Mouse (Mus musculus) kidney, adult 2 months (tissue): ENCODE data around the gene Zfp664. TPM values are rescaled to one million over a fixed set of nuclear protein-coding genes. Genes with fewer than 3 reads are reported as not detected.

Source experiments
- DNase-seq: peaks from one replicate; pipeline ENCODE4 v3.0.0; 2021
- H3K27ac ChIP-seq: fragments of 200-500 bp; 2 replicates; pipeline ENCODE4 v1.5.1; 2012; ENCODE audit warnings: low read depth, low read length, control low read depth, inconsistent platforms; ENCODE audit not compliant: insufficient read depth
- H3K27me3 ChIP-seq: fragments of 200-500 bp; replicated peaks from 2 replicates; pipeline ENCODE4 v1.6.1; 2012; ENCODE audit warnings: mild to moderate bottlenecking, moderate library complexity, low read length, inconsistent platforms; ENCODE audit not compliant: control insufficient read depth, insufficient read depth
- H3K36me3 ChIP-seq: fragments of 200-500 bp; 2 replicates; pipeline ENCODE4 v1.6.1; 2012; ENCODE audit warnings: mild to moderate bottlenecking, moderate library complexity, low read length, inconsistent platforms; ENCODE audit not compliant: control insufficient read depth, insufficient read depth
- H3K4me1 ChIP-seq: fragments of 200-500 bp; 2 replicates; pipeline ENCODE4 v1.6.1; 2011; ENCODE audit warnings: low read length; ENCODE audit not compliant: control insufficient read depth, insufficient read depth
- H3K4me3 ChIP-seq: fragments of 200-500 bp; 2 replicates; pipeline ENCODE4 v1.5.1; 2011; ENCODE audit warnings: mild to moderate bottlenecking, low read depth, low read length, control low read depth; ENCODE audit not compliant: insufficient read depth
- CTCF ChIP-seq: fragments of 200-500 bp; conservative IDR thresholded peaks from 2 replicates; pipeline ENCODE4 v1.5.1; 2011; ENCODE audit warnings: low read depth, mild to moderate bottlenecking, control low read depth, low read length, moderate library complexity, mixed read lengths; ENCODE audit not compliant: insufficient read depth, insufficient read length
- POLR2A ChIP-seq: fragments of 200-500 bp; IDR thresholded peaks from one replicate; pipeline ENCODE4 v1.6.1; 2011; ENCODE audit warnings: low read depth, low read length, control low read depth
- WGBS: fragments of 180-500 bp; shearing (Covaris S2); methylation state at CpG from one replicate; pipeline ENCODE4 v1.1.7; 2018; 5-methylcytosine and 5-hydroxymethylcytosine counted together
- polyA plus RNA-seq: library from polyadenylated mRNA; depleted of rRNA; stranded (reverse); fragments of >200 nt; gene quantifications from 2 replicates; pipeline ENCODE4 v1.2.3, GENCODE M21; 2012; rRNA removed

Gene Zfp664
- 19.1 and 20.4 TPM in 2 replicates for polyA plus RNA-seq

DNA sequence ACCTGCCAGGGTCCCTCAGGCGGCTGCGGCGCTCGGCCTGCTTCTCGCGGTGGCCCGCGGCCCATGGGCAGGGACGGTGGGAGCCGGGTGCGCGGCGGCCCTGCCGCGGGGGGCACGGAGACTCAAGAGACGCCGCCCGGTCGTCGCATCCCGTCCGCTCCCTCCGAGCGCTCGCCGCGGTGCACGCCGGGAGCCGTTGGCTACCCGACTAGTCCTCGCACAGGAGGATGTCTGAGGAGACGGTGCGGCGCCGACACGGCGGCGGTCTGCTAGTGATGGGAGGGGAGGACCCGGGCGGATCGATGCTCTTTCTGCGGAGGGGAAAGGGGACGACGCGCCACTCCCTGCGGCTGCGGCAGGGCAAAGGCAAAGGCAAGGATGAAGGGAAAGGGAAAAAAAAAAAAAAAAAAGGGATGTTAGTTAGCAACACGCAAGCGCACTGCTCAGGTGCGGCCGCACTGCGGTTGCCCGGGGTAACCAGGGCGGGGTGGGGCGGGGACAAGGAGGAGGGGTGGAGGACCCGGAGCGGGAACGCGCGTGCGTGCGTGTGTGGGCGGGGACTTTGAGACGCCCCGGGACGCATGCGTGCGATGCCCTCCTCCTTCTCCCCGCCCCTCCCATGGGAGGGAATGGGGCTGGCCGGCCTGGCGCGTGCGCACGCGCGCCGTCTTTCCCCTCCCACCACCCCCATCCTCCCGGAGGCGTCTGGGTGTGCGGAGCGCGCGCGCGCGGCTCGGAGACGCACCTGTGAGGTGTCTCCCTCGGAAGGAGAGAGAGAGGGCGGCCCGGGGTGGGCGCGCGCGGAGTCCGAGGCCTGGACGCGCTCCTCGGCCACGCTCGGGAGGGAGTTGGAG is at the start of gene Zfp664, which contains the start of gene Ccdc92:
Zfp664 (plus strand) TSS at position 679 of the 854 bp plus-strand sequence.
Ccdc92 (minus strand) TSS at position 412 of the 854 bp plus-strand sequence.
- peaks cover 6% of the 10 kb centered on the region; the same call in 1 of the 2 replicates for H3K4me1 ChIP-seq
- no peaks in the 10 kb centered on the region for H3K36me3 ChIP-seq
- no peak within 1 kb of the TSS for H3K27ac ChIP-seq
- TF ChIP-seq POLR2A = no peak
- no peak for TF ChIP-seq CTCF
- peak; percentile 98 for DNase-seq
- WGBS = under 1% methylated on average over 87 of the region's 103 CpGs
- H3K27me3 ChIP-seq = no peaks in the 10 kb centered on the region
- H3K4me3 ChIP-seq = peak within 1 kb of the TSS; percentile 90

- no peak for DNase-seq
- Histone ChIP-seq H3K27me3 (no peaks in the 10 kb centered on the region), H3K4me1 (no peaks in the 10 kb centered on the region), H3K4me3 (no peak overlapping the region), H3K27ac (no peak overlapping the region), H3K36me3 (no peaks in the 10 kb centered on the region)
- WGBS = 38% methylated on average over 5 of the region's 5 CpGs
- no peak for TF ChIP-seq CTCF
- no peak for TF ChIP-seq POLR2A
Observed at GRCm38 (mm10) chr5:124814797-124815196, 47.7 kb upstream of the Zfp664 start.

DNA sequence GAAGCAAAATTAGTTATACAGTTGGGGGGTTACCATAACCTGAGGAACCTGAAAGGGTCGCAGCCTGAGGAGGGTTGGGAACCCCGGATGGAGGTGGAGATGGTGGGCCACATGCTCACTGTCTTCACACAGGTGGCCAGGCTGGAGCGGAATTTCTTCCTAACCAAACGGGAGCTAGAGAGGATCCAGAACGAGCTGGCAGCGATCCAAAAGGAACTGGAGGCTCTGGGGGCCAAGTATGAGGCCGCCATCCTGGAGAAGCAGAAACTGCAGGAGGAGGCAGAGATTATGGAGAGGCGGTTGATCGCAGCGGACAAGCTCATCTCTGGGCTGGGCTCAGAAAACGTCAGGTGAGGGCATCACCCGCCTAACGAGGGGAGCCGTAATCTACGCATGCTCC is 45.4 kb upstream of the Zfp664 start:
- 81% methylated on average over 15 of the region's 15 CpGs for WGBS
- DNase-seq = no peak
- no peak overlapping the region for H3K27ac ChIP-seq
- H3K4me1 ChIP-seq = no peaks in the 10 kb centered on the region
- no peaks in the 10 kb centered on the region for H3K36me3 ChIP-seq
- no peak overlapping the region for H3K4me3 ChIP-seq
- TF ChIP-seq POLR2A (no peak), CTCF (no peak)
- H3K27me3 ChIP-seq = no peaks in the 10 kb centered on the region

DNA sequence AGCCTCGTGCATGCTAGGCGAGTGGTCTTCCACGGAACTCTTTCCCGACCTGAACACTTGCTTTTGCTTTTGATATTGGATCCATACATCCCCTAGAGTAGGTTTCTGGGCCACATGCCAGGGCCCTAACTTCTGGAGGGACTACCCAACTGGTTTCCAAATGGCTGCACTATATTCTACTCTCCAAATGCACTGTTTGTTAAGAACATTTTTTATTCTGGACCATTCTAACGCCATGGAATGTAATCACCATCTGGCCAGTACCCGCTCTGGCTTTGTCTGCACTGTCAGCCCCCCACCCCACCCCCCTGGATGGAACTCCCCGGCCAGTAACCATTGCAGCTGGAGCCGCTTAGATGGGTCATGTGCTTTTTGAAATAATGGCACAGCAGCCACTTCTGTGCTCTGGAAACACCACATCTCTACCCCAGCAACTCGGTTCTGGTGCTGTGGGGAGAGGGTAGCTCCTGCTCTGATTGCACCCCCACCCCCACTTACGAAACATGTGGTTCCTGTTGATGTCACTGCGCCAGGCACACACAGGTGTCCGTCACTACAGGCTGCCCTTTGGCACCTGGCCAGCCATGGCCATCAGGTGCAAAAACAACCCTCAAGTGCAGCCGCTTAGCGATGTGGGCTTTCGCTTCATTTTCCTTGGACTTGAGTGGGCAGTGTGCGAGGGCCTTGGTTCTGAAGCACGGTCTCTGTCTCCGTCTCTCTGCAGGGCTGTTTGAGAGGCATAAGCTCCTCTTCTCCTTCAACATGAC is 40.2 kb upstream of the Zfp664 start:
- WGBS = 79% methylated on average over 18 of the region's 18 CpGs
- Histone ChIP-seq H3K27ac (no peak overlapping the region), H3K27me3 (no peaks in the 10 kb centered on the region), H3K36me3 (no peaks in the 10 kb centered on the region), H3K4me1 (no peaks in the 10 kb centered on the region), H3K4me3 (no peak overlapping the region)
- no peak for DNase-seq
- no peak for TF ChIP-seq POLR2A
- TF ChIP-seq CTCF = no peak

GRCm38 (mm10) chr5:124830331-124830730 is 32.2 kb upstream of the Zfp664 start:
- no peak for TF ChIP-seq CTCF
- TF ChIP-seq POLR2A = no peak
- 85% methylated on average over 12 of the region's 12 CpGs for WGBS
- H3K4me1 ChIP-seq = no peaks in the 10 kb centered on the region
- no peak for DNase-seq
- H3K36me3 ChIP-seq = no peaks in the 10 kb centered on the region
- no peak overlapping the region for H3K27ac ChIP-seq
- H3K4me3 ChIP-seq = no peak overlapping the region
- H3K27me3 ChIP-seq = no peaks in the 10 kb centered on the region

- no peak overlapping the region for H3K27ac ChIP-seq
- WGBS = 94% methylated on average over 15 of the region's 15 CpGs
- TF ChIP-seq POLR2A (no peak), CTCF (no peak)
Observed at GRCm38 (mm10) chr5:124835218-124835617, 27.3 kb upstream of the Zfp664 start.

GRCm38 (mm10) chr5:124836075-124836474 is 26.4 kb upstream of the Zfp664 start:
- Histone ChIP-seq H3K27me3 (no peaks in the 10 kb centered on the region), H3K4me1 (no peaks in the 10 kb centered on the region), H3K36me3 (no peaks in the 10 kb centered on the region), H3K4me3 (no peak overlapping the region), H3K27ac (no peak overlapping the region)
- no peak for DNase-seq
- TF ChIP-seq CTCF (no peak), POLR2A (no peak)
- WGBS = 83% methylated on average over 10 of the region's 10 CpGs

More at GRCm38 (mm10) chr5:124835218-124835617, 27.3 kb upstream of the Zfp664 start:
- DNase-seq = no peak
- no peaks in the 10 kb centered on the region for H3K36me3 ChIP-seq
- H3K4me3 ChIP-seq = no peak overlapping the region
- no peaks in the 10 kb centered on the region for H3K27me3 ChIP-seq
- no peaks in the 10 kb centered on the region for H3K4me1 ChIP-seq
